Mouse (Mus musculus) heart, embryonic 15.5 days (tissue): Measurements from ENCODE around the gene Lrp11. TPM values are rescaled to one million over a fixed set of nuclear protein-coding genes. Genes with fewer than 3 reads are reported as not detected.
"Not testable (repeated sequence)": the region's sequence is repeated elsewhere in the genome, so short reads cannot be mapped to it uniquely, and the experiment has no call there.

Experiments
- ATAC-seq: fragments of 200-750 bp; cut with Nextera tagmentation; replicated peaks from 2 replicates; pipeline ENCODE4 v1.8.0; 2017; ENCODE audit warnings: low read depth, moderate TSS enrichment; ENCODE audit not compliant: insufficient number of reproducible peaks, insufficient read depth, low FRiP score
- H3K27ac ChIP-seq: fragments of 300-500 bp; sonication (generic); 2 replicates; pipeline ENCODE4 v1.5.1; 2015; ENCODE audit warnings: mild to moderate bottlenecking, inconsistent platforms
- H3K27me3 ChIP-seq: fragments of 300-500 bp; sonication (generic); 2 replicates; pipeline ENCODE4 v1.6.1; 2015; ENCODE audit warnings: inconsistent platforms
- H3K36me3 ChIP-seq: fragments of 300-500 bp; sonication (generic); 2 replicates; pipeline ENCODE4 v1.6.1; 2015; ENCODE audit warnings: mild to moderate bottlenecking, inconsistent platforms
- H3K4me1 ChIP-seq: fragments of 300-500 bp; sonication (generic); replicated peaks from 2 replicates; pipeline ENCODE4 v1.6.1; 2015; ENCODE audit warnings: inconsistent platforms
- H3K4me2 ChIP-seq: fragments of 300-500 bp; sonication (generic); 2 replicates; pipeline ENCODE4 v1.6.1; 2015; ENCODE audit warnings: inconsistent platforms, mild to moderate bottlenecking, moderate library complexity
- H3K4me3 ChIP-seq: fragments of 300-500 bp; sonication (generic); 2 replicates; pipeline ENCODE4 v1.5.1; 2015; ENCODE audit warnings: mild to moderate bottlenecking, inconsistent platforms
- H3K9ac ChIP-seq: fragments of 300-500 bp; sonication (generic); 2 replicates; pipeline ENCODE4 v1.6.1; 2015; ENCODE audit warnings: mild to moderate bottlenecking, inconsistent platforms
- H3K9me3 ChIP-seq: fragments of 300-500 bp; sonication (generic); replicated peaks from 2 replicates; pipeline ENCODE4 v1.6.1; 2016; ENCODE audit warnings: inconsistent platforms
- WGBS: fragments of 180-500 bp; shearing (Covaris S2); methylation state at CpG from one replicate; pipeline ENCODE4 v1.1.7; 2015; ENCODE audit warnings: mixed read lengths; 5-methylcytosine and 5-hydroxymethylcytosine counted together
- polyA plus RNA-seq: library from polyadenylated mRNA; unstranded; fragments of >200 nt; fragmentation: Nextera tagmentation; extraction: Ambion mirVana; gene quantifications from 2 replicates; pipeline ENCODE4 v1.2.1, GENCODE M21; 2015

The Lrp11 gene
- polyA plus RNA-seq, 1 experiment from 2014 or later: 1.1 TPM

GRCm38 (mm10) chr10:7600647-7601046, 11.0 kb downstream of the Lrp11 start:
- Histone ChIP-seq H3K9ac (no peak overlapping the region), H3K4me3 (no peak overlapping the region), H3K4me1 (0 out of 2 replicates have a peak, but pooled peaks cover 2% of the 10 kb centered on the region), H3K36me3 (no peaks in the 10 kb centered on the region), H3K9me3 (no peaks in the 10 kb centered on the region), H3K27ac (no peak overlapping the region), H3K27me3 (no peaks in the 10 kb centered on the region), H3K4me2 (no peak overlapping the region)
- ATAC-seq: no peak
- 11% methylated on average over 6 of the region's 6 CpGs for WGBS

GRCm38 (mm10) chr10:7605168-7605567, 15.6 kb downstream of the Lrp11 start:
- WGBS: 72% methylated on average over 2 of the region's 2 CpGs
- ATAC-seq: no peak

GRCm38 (mm10) chr10:7606437-7606836, 16.8 kb downstream of the Lrp11 start:
- Histone ChIP-seq H3K9me3 (no peaks in the 10 kb centered on the region), H3K4me1 (no peaks in the 10 kb centered on the region), H3K9ac (no peak overlapping the region), H3K27me3 (no peaks in the 10 kb centered on the region), H3K4me3 (no peak overlapping the region), H3K36me3 (no peaks in the 10 kb centered on the region), H3K27ac (no peak overlapping the region), H3K4me2 (no peak overlapping the region)
- ATAC-seq: no peak
- 53% methylated on average over 2 of the region's 2 CpGs for WGBS

More at GRCm38 (mm10) chr10:7605168-7605567, 15.6 kb downstream of the Lrp11 start:
- Histone ChIP-seq H3K9me3 (no peaks in the 10 kb centered on the region), H3K27me3 (no peaks in the 10 kb centered on the region), H3K4me1 (0 out of 2 replicates have a peak, but pooled peaks cover 2% of the 10 kb centered on the region), H3K36me3 (no peaks in the 10 kb centered on the region), H3K4me2 (no peak overlapping the region), H3K27ac (no peak overlapping the region), H3K9ac (no peak overlapping the region), H3K4me3 (no peak overlapping the region)

GRCm38 (mm10) chr10:7608611-7609010, 19.0 kb downstream of the Lrp11 start:
- ATAC-seq: no peak
- H3K27ac ChIP-seq: no peak overlapping the region
- H3K4me2 ChIP-seq: no peak overlapping the region
- no peaks in the 10 kb centered on the region for H3K9me3 ChIP-seq
- WGBS: 81% methylated on average over 17 of the region's 17 CpGs
- H3K4me3 ChIP-seq: no peak overlapping the region
- H3K9ac ChIP-seq: no peak overlapping the region
- H3K27me3 ChIP-seq: no peaks in the 10 kb centered on the region
- H3K36me3 ChIP-seq: no peaks in the 10 kb centered on the region
- H3K4me1 ChIP-seq: no peaks in the 10 kb centered on the region

GRCm38 (mm10) chr10:7611647-7612046, 22.0 kb downstream of the Lrp11 start:
- no peaks in the 10 kb centered on the region for H3K27me3 ChIP-seq
- no peak overlapping the region for H3K9ac ChIP-seq
- no peak overlapping the region for H3K4me2 ChIP-seq
- H3K9me3 ChIP-seq: peaks cover 5% of the 10 kb centered on the region; the same call in 1 of the 2 replicates
- H3K36me3 ChIP-seq: no peaks in the 10 kb centered on the region
- H3K4me3 ChIP-seq: no peak overlapping the region
- no peak for ATAC-seq
- H3K27ac ChIP-seq: no peak overlapping the region
- 75% methylated on average over 6 of the region's 6 CpGs for WGBS
- no peaks in the 10 kb centered on the region for H3K4me1 ChIP-seq

GRCm38 (mm10) chr10:7612210-7612609, 22.6 kb downstream of the Lrp11 start:
- H3K27me3 ChIP-seq, H3K4me2 ChIP-seq, H3K27ac ChIP-seq, H3K9me3 ChIP-seq, H3K4me3 ChIP-seq, H3K36me3 ChIP-seq, H3K9ac ChIP-seq, H3K4me1 ChIP-seq, ATAC-seq: not testable (repeated sequence)

- H3K9me3 ChIP-seq: peaks cover 5% of the 10 kb centered on the region; the same call in 1 of the 2 replicates
- no peak for ATAC-seq
- H3K36me3 ChIP-seq: no peaks in the 10 kb centered on the region
- no peak overlapping the region for H3K4me2 ChIP-seq
- no peaks in the 10 kb centered on the region for H3K27me3 ChIP-seq
- H3K9ac ChIP-seq: no peak overlapping the region
- H3K4me1 ChIP-seq: no peaks in the 10 kb centered on the region
- H3K27ac ChIP-seq: no peak overlapping the region
- WGBS: 86% methylated on average over 8 of the region's 8 CpGs
- H3K4me3 ChIP-seq: no peak overlapping the region
Observed at GRCm38 (mm10) chr10:7614834-7615233, 25.2 kb downstream of the Lrp11 start.

GRCm38 (mm10) chr10:7617146-7617545, 27.5 kb downstream of the Lrp11 start:
- not testable (repeated sequence) for H3K9ac ChIP-seq, H3K36me3 ChIP-seq, H3K4me1 ChIP-seq, ATAC-seq, H3K27me3 ChIP-seq, H3K4me2 ChIP-seq, H3K27ac ChIP-seq, H3K9me3 ChIP-seq, H3K4me3 ChIP-seq
- WGBS: 88% methylated on average over 11 of the region's 11 CpGs

GRCm38 (mm10) chr10:7617556-7617955, 28.0 kb downstream of the Lrp11 start:
- not testable (repeated sequence) for H3K4me2 ChIP-seq, H3K36me3 ChIP-seq, H3K4me1 ChIP-seq, H3K27me3 ChIP-seq, H3K9ac ChIP-seq, H3K27ac ChIP-seq, H3K4me3 ChIP-seq, H3K9me3 ChIP-seq, ATAC-seq
- 71% methylated on average over 3 of the region's 3 CpGs for WGBS

GRCm38 (mm10) chr10:7619821-7620241, 30.2 kb downstream of the Lrp11 start:
- H3K36me3 ChIP-seq: no peaks in the 10 kb centered on the region

GRCm38 (mm10) chr10:7620723-7621122, 31.1 kb downstream of the Lrp11 start:
- Histone ChIP-seq H3K27ac (no peak overlapping the region), H3K27me3 (no peaks in the 10 kb centered on the region), H3K9ac (no peak overlapping the region), H3K4me2 (no peak overlapping the region), H3K9me3 (no peaks in the 10 kb centered on the region), H3K4me1 (peaks cover 7% of the 10 kb centered on the region), H3K36me3 (no peaks in the 10 kb centered on the region), H3K4me3 (no peak overlapping the region)
- no peak for ATAC-seq
- 65% methylated on average over 5 of the region's 5 CpGs for whole genome bisulfite sequencing

More at GRCm38 (mm10) chr10:7619821-7620241, 30.2 kb downstream of the Lrp11 start:
- no peak overlapping the region for H3K27ac ChIP-seq
- no peak overlapping the region for H3K4me3 ChIP-seq
- H3K4me1 ChIP-seq: peaks cover 7% of the 10 kb centered on the region
- peaks cover 3% of the 10 kb centered on the region; the same call in 1 of the 2 replicates for H3K9me3 ChIP-seq
- WGBS: 95% methylated on average over 5 of the region's 5 CpGs
- no peak overlapping the region for H3K4me2 ChIP-seq
- no peak overlapping the region for H3K9ac ChIP-seq
- no peaks in the 10 kb centered on the region for H3K27me3 ChIP-seq
- ATAC-seq: no peak

GRCm38 (mm10) chr10:7622378-7622777, 32.8 kb downstream of the Lrp11 start:
- Histone ChIP-seq H3K27me3 (no peaks in the 10 kb centered on the region), H3K36me3 (no peaks in the 10 kb centered on the region), H3K9me3 (no peaks in the 10 kb centered on the region), H3K9ac (no peak overlapping the region), H3K4me2 (peak overlapping the region; percentile 14; the same call in 1 of the 2 replicates), H3K4me3 (no peak overlapping the region), H3K4me1 (peaks cover 12% of the 10 kb centered on the region), H3K27ac (peak overlapping the region; percentile 67)
- 54% methylated on average over 3 of the region's 3 CpGs for WGBS
- ATAC-seq: peak; percentile 70; the same call in 1 of the 2 replicates
